Mouse (Mus musculus): Measurements from ENCODE around the gene Ddx39b. TPM values are rescaled to one million over a fixed set of nuclear protein-coding genes. Genes with fewer than 3 reads are reported as not detected.

The Ddx39b gene
- 100 to 1,000 TPM; 230 to 239 TPM for total RNA-seq (2021)
- long read RNA-seq, experiment 1, transcript Ddx39b-201 (11 exons, 1,739 nt), result major isoform, 61 of 131 reads
- long read RNA-seq, experiment 1, partial matches to known transcripts, result 24 of 131 reads
- long read RNA-seq, experiment 1, other reads (novel, unspliced or antisense), result 42 of 131 reads
- long read RNA-seq, experiment 2, transcript Ddx39b-203 (10 exons, 2,848 nt), result minor isoform, 11 of 187 reads
- long read RNA-seq, experiment 2, transcript Ddx39b-201 (11 exons, 1,739 nt), result major isoform, 117 of 187 reads
- long read RNA-seq, experiment 2, partial matches to known transcripts, result 23 of 187 reads
- long read RNA-seq, experiment 2, other reads (novel, unspliced or antisense), result 36 of 187 reads

DNA sequence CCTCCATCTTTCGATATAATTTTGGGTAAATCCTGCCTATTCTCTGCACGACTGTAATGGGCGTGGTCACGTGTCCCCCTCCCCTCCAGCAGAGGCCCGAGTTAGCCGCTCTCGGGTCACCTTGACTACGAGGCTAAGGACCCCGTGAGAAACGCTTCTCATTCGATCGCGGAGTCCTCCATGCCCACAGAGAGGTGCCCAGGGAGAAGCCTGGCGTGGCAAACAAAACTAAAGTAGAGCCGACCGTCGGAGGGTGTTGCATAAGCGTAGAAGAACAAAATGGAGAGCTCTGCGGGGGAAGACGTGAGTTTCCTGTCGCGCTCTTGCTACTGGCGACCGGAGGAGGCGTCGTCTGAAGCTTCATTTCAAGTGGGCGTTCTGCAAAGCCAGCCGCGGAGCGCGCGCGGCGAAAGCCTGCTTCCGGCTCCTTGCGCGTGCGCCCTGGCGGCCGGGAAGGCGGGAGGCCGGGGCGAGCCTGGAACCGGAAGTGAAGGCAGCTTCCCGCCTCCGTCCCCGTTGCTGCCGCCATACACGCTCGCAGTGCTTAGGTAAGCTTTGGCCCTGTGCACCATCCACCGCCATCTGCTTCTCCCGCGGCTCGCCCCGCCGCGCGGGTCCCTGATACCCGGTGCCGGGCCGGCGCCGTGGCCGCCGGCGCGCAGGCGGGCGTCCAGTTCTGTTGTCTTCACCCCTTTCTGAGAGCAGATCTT, at the start of gene Ddx39b:
Ddx39b (plus strand) TSS at position 442 of the 710 bp plus-strand sequence.
- H3K4me3 ChIP-seq, result peak within 1 kb of the TSS; percentile 95
- H3K27ac ChIP-seq, result peak within 1 kb of the TSS; percentile 100
- peak; percentile 46 for TF ChIP-seq CTCF (conservative IDR thresholded peaks at IDR 0.05)
- DNase-seq (ENCODE audit: low spot score in 2 of 2), result peak; percentile 95

DNA sequence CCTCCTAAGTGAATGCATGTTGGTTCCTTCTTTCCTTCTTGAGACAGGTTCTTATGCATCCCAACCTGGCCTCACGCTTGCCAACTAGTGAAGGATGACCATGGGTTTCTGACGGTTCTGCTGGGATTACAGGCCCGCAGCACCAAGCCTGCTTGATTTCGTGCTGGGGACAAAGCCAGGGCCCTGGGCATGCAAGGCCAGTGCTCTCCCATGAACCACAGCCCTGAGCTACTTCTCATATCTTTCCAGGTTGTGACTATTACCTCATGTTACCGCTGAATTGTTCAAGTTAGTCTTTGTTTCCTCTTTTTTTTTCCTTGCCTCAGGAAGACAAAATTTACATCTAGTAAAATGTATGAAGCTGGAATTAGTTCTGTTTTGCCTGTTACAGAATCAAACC, 48.6 kb upstream of the Ddx39b start:
- DNase-seq (ENCODE audit: low spot score in 2 of 2), result no peak
- Histone ChIP-seq H3K27ac (no peak overlapping the region), H3K4me3 (no peak overlapping the region)
- TF ChIP-seq CTCF (conservative IDR thresholded peaks at IDR 0.05), result no peak

DNA sequence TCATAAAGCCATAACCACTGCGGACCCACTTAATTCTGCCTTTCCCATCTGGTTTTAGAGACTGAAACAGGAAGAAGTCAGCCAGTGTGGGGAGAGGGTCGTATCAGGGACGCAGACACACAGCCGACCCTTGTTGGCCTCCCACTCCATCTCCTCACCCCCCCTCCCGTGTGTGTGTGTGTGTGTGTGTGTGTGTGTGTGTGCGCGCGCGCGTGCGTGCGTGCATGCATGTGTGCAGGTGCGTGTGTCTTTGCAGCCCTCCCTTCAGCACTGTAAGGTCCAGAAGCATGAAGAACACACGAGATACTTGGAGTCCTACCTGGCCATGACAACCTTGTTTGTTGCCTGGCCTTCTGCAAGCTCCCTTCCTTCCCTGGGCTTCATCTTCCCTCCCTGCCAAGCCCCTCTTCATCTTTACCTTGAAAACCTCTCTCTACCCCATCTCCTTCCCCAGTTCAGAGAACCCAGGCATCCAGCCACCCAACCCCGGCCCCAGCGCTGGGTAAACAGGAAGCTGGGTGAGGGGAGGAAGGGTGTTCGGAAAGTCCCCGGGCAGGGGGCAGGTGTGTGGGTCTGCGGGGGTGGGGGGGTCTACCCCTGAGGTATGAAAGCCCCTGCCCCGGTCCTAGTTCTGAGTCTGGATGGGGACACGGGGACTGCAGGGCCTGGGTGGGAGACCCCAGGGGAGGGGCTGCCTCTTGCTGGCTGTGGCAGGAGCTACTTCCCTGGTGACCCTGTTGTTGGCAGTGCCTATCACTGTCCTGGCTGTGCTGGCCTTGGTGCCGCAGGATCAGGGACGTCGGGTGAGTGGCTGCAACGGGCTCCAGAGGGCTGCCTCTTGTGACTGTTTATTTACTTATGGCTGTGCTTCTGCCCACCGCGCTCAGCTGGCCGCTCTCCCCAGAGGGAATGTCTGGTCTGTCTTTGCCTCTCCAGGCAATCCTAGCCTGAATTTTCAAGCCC, 47.4 kb upstream of the Ddx39b start, which contains the start of gene Ltb:
Ltb (plus strand) TSS at position 559 of the 963 bp plus-strand sequence.
- no peak for DNase-seq (ENCODE audit: low spot score in 2 of 2)
- no peak within 1 kb of the TSS for H3K27ac ChIP-seq
- TF ChIP-seq CTCF (conservative IDR thresholded peaks at IDR 0.05), result no peak
- no peak within 1 kb of the TSS for H3K4me3 ChIP-seq

DNA sequence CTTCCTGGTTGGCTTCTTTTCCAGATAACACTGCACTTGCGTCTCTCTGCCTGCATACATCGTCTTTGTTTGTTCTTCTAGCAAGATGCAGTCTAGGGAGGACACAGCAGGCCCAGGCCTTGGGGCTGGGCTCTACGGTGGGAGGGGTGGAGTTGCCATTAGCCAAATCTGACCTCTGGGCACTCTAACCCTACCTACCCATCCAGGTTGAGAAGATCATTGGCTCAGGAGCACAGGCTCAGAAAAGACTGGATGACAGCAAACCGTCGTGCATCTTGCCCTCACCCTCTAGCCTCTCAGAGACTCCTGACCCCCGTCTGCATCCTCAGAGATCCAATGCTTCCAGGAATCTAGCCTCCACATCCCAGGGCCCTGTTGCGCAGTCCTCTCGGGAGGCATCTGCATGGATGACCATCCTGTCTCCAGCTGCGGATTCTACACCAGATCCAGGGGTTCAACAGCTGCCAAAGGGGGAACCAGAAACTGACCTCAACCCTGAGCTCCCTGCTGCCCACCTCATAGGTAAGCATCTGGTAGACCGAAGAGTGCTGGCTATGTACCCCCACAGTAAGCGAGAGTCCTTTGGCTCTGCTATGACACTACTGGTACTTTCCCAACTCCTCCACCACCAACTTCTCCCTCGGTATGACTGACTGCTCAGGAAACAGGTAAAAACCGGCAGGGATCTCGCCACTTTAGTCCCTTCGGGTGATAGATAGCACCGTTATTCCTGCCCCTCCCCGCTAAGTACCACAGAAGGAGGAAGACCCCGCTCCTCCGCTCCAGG, 46.5 kb upstream of the Ddx39b start:
- no peak overlapping the region for H3K27ac ChIP-seq
- H3K4me3 ChIP-seq, result peak overlapping the region; percentile 50
- no peak for TF ChIP-seq CTCF (conservative IDR thresholded peaks at IDR 0.05)
- DNase-seq (ENCODE audit: low spot score in 2 of 2), result no peak

DNA sequence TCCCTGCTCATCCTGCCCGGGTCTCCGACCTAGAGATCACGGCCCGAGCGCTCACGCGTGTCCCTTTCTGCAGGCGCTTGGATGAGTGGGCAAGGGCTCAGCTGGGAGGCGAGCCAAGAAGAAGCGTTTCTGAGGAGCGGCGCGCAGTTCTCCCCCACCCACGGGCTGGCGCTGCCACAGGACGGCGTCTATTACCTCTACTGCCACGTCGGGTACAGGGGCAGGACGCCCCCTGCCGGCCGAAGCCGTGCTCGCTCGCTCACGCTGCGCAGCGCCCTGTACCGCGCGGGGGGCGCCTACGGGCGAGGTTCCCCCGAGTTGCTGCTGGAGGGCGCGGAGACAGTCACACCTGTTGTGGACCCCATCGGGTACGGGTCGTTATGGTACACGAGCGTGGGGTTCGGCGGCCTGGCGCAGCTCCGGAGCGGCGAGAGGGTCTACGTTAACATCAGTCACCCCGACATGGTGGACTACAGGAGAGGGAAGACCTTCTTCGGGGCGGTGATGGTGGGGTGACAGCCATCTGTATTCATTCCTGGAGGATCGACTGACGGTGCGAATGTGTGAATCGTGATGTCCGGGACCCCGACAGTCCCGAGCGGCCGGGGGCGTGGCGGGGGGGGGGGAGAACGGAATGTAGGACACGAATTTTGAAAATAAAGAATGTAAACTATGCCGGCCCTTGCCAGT, 45.8 kb upstream of the Ddx39b start:
- DNase-seq (ENCODE audit: low spot score in 2 of 2), result peak; percentile 50 to 73
- H3K27ac ChIP-seq, result no peak overlapping the region
- peak; percentile 98 for TF ChIP-seq CTCF (conservative IDR thresholded peaks at IDR 0.05)
- H3K4me3 ChIP-seq, result peak overlapping the region; percentile 50

DNA sequence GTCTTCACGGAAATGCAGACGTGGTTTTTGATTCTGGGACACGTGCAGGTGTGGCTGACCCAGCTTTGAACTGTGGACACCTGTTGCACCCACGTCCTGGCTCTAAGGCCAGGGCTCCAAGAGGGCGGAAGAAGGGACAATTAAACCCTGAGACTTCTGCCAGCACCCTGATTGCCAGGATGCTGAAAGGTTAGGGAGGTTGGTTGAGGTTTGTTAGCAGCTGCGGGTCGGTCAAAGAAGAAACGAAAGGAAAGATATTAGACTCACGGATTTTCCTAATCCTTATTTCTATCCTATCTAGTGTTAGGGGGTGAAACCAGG, 45.3 kb upstream of the Ddx39b start:
- Histone ChIP-seq H3K4me3 (peak overlapping the region; percentile 50), H3K27ac (no peak overlapping the region)
- TF ChIP-seq CTCF (conservative IDR thresholded peaks at IDR 0.05), result no peak
- no peak for DNase-seq (ENCODE audit: low spot score in 2 of 2)

DNA sequence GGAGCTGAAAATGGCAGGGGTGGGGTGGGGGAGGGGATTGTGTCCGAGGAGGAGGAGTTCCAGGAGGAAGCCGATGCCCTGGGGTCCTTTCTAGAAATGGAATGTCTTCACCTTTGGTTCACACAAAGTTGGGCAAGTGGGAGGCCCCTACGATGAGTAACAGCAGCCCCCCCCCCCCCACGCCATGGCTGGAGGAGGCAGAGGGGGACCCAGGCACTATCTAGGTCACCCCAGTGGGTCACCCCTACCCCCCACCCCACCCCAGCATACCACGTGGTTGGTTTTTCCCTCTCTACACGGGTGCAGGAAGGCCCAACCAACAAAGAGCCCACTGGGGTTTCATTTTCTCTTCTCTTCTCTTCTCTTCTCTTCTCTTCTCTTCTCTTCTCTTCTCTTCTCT, 44.4 kb upstream of the Ddx39b start:
- no peak overlapping the region for H3K4me3 ChIP-seq
- TF ChIP-seq CTCF (conservative IDR thresholded peaks at IDR 0.05), result no peak
- no peak for DNase-seq (ENCODE audit: low spot score in 2 of 2)
- H3K27ac ChIP-seq, result no peak overlapping the region

DNA sequence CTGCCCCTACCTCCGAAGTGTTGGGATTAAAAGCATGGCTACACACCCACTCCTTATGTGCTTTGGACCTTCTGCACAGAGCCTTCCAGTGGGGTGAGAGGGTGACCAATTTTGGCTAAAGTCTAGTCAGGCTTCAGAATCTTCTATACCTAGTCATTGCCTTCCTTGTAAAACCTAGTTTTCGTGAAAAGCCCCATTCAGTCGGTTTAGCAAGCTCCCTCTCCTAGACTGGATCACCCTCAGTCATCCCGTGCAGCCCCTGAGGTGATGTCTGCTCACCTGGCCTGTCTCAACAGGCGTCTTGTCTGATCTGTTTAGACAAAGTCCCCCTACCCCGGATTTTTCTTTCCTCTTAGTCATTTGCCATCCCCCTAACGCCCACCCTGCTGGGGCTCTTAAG, 43.5 kb upstream of the Ddx39b start:
- H3K27ac ChIP-seq, result no peak overlapping the region
- no peak overlapping the region for H3K4me3 ChIP-seq
- DNase-seq (ENCODE audit: low spot score in 2 of 2), result no peak
- no peak for TF ChIP-seq CTCF (conservative IDR thresholded peaks at IDR 0.05)

DNA sequence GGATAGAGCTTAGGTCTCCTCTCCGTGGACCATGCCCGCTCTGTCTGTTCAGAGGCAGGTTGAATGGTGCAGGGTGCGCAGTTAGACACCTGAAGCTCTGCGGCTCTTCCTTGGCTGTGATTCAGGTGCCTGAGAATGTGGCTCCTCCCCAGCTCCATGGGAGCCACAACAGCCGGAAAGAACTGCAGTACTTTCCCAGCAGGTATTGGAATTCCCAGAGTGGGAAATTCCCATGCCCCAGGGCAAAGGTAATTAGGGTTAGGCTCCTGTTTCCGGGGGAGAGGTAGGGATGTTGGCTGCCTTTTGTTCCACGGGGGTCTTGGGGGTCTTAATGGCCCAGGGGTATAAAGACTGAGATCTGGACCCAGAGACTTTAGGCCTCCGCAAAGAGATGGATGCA, 42.6 kb upstream of the Ddx39b start:
- no peak for TF ChIP-seq CTCF (conservative IDR thresholded peaks at IDR 0.05)
- no peak for DNase-seq (ENCODE audit: low spot score in 2 of 2)
- no peak overlapping the region for H3K27ac ChIP-seq
- H3K4me3 ChIP-seq, result no peak overlapping the region

DNA sequence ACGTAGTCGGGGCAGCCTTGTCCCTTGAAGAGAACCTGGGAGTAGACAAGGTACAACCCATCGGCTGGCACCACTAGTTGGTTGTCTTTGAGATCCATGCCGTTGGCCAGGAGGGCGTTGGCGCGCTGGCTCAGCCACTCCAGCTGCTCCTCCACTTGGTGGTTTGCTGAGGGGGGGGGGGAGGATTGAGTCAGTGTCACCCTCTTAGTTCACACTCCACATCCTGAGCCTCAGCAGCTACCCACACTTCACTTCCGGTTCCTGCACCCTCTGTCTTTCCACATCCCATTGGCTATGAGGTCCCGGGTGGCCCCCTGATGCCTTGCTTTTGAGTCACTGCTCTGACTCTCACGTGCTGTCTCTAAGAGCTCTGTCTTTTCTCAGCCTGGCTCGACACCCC, 41.1 kb upstream of the Ddx39b start:
- Histone ChIP-seq H3K27ac (no peak overlapping the region), H3K4me3 (no peak overlapping the region)
- TF ChIP-seq CTCF (conservative IDR thresholded peaks at IDR 0.05), result no peak
- DNase-seq (ENCODE audit: low spot score in 2 of 2), result no peak

DNA sequence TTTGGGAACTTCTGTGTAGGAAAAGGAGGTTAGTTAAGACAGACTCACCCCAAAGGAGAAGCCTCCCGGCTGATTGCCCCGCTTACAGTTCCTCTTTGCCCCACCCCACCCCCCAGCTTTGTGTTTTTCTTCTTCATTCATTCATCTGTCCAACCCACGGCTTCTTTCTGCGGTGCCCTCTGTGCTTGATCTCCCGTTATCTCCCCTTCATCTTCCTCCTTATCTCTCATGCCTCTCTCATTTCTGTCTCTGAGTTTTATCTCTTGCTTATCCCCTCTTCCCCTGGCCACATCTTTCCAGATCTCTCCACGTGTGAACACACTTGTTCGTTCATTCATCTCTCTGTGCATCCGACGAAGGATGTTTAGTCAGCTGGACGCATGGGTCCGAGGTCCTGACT, 40.4 kb upstream of the Ddx39b start:
- DNase-seq (ENCODE audit: low spot score in 2 of 2), result no peak
- H3K4me3 ChIP-seq, result no peak overlapping the region
- H3K27ac ChIP-seq, result no peak overlapping the region
- TF ChIP-seq CTCF (conservative IDR thresholded peaks at IDR 0.05), result no peak

DNA sequence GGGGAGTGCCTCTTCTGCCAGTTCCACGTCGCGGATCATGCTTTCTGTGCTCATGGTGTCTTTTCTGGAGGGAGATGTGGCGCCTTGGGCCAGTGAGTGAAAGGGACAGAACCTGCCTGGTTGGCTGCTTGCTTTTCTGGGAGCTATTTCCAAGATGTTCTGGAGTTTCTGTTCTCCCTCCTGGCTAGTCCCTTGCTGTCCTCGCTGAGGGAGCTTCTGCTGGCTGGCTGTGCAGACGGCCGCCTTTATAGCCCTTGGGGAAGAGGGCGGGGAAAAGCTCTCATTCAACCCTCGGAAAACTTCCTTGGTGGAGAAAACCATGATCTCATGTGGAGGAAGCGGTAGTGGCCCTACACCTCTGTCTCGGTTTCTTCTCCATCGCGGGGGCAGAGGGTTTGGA, 39.8 kb upstream of the Ddx39b start, which contains the start of gene Tnf:
Tnf (minus strand) TSS at position 221 of the 400 bp plus-strand sequence.
- Histone ChIP-seq H3K27ac (no peak within 1 kb of the TSS), H3K4me3 (no peak within 1 kb of the TSS)
- no peak for TF ChIP-seq CTCF (conservative IDR thresholded peaks at IDR 0.05)
- no peak for DNase-seq (ENCODE audit: low spot score in 2 of 2)

Data from layer of hippocampus, adult 2 months (tissue).